Mouse (Mus musculus) MEL (cell line): Measurements from ENCODE around the gene Gm26920. TPM values are rescaled to one million over a fixed set of nuclear protein-coding genes. Genes with fewer than 3 reads are reported as not detected.

Source experiments
- DNase-seq: peaks from one replicate; pipeline ENCODE4 v3.0.0; 2011; ENCODE audit warnings: low read depth, low spot score
- H3K27ac ChIP-seq: 2 replicates; pipeline ENCODE4 v1.5.1; 2012; ENCODE audit warnings: low read depth, mild to moderate bottlenecking, control low read depth, low read length, moderate library complexity; ENCODE audit not compliant: control insufficient read depth
- H3K27me3 ChIP-seq, 2 experiments: fragments of 150-350 bp in 1 of 2; sonication (generic) in 1 of 2; 2 replicates each; pipeline ENCODE4 v1.6.1; 2012; ENCODE audit warnings: low read length in 2 of 2, mild to moderate bottlenecking in 2 of 2, improper control_type of control experiment in 1 of 2, moderate library complexity in 1 of 2; ENCODE audit not compliant: insufficient read depth in 2 of 2, control insufficient read depth in 1 of 2
- H3K36me3 ChIP-seq, 2 experiments: 2 replicates each; pipeline ENCODE4 v1.6.1; 2012 to 2014; ENCODE audit warnings: low read length in 2 of 2, improper control_type of control experiment in 1 of 2, inconsistent platforms in 1 of 2, mild to moderate bottlenecking in 1 of 2; ENCODE audit not compliant: insufficient read depth in 2 of 2, control insufficient read depth in 1 of 2
- H3K4me1 ChIP-seq, 2 experiments: fragments of 150-350 bp in 1 of 2; sonication (generic) in 1 of 2; 2 replicates each; pipeline ENCODE4 v1.6.1; 2012; ENCODE audit warnings: low read length in 2 of 2, improper control_type of control experiment in 1 of 2, mild to moderate bottlenecking in 1 of 2; ENCODE audit not compliant: insufficient read depth in 2 of 2, control insufficient read depth in 1 of 2
- H3K4me3 ChIP-seq, 2 experiments: fragments of 150-350 bp in 1 of 2; sonication (generic) in 1 of 2; 2 replicates each; pipeline ENCODE4 v1.5.1; 2012; ENCODE audit warnings: low read depth in 2 of 2, low read length in 2 of 2, mild to moderate bottlenecking in 2 of 2, moderate library complexity in 2 of 2, control low read depth in 1 of 2, improper control_type of control experiment in 1 of 2; ENCODE audit not compliant: control insufficient read depth in 1 of 2, insufficient read depth in 1 of 2
- H3K79me2 ChIP-seq: 2 replicates; pipeline ENCODE4 v1.6.1; 2012; ENCODE audit warnings: mild to moderate bottlenecking, low read length, moderate library complexity; ENCODE audit not compliant: control insufficient read depth, poor library complexity, insufficient read depth
- H3K9ac ChIP-seq: 2 replicates; pipeline ENCODE4 v1.6.1; 2012; ENCODE audit warnings: low read depth, mild to moderate bottlenecking, control low read depth, low read length, moderate library complexity; ENCODE audit not compliant: control insufficient read depth, poor library complexity, severe bottlenecking
- H3K9me3 ChIP-seq: fragments of 150-350 bp; sonication (generic); replicated peaks from 2 replicates; pipeline ENCODE4 v1.6.1; 2012; ENCODE audit warnings: mild to moderate bottlenecking, low read length, improper control_type of control experiment, moderate library complexity; ENCODE audit not compliant: insufficient read depth
- BHLHE40 ChIP-seq: IDR thresholded peaks from 2 replicates; pipeline ENCODE4 v1.6.1; 2012; ENCODE audit warnings: low read depth, mild to moderate bottlenecking, inconsistent platforms, low read length, improper control_type of control experiment, borderline replicate concordance
- CTCF ChIP-seq, 3 experiments: IDR thresholded peaks in 2 of 3; conservative IDR thresholded peaks in 1 of 3; 2 replicates each; pipeline ENCODE4 v1.5.1; 2011 to 2012; ENCODE audit warnings: low read length in 3 of 3, low read depth in 2 of 3, mild to moderate bottlenecking in 2 of 3, improper control_type of control experiment in 1 of 3, inconsistent platforms in 1 of 3, mixed read lengths in 1 of 3, moderate library complexity in 1 of 3; ENCODE audit not compliant: control insufficient read depth in 1 of 3, insufficient read depth in 1 of 3, poor library complexity in 1 of 3, severe bottlenecking in 1 of 3
- ELF1 ChIP-seq: IDR thresholded peaks from 2 replicates; pipeline ENCODE4 v1.6.1; 2014; ENCODE audit warnings: low read depth, mild to moderate bottlenecking, inconsistent platforms, low read length, improper control_type of control experiment, moderate library complexity
- ETS1 ChIP-seq: IDR thresholded peaks from 2 replicates; pipeline ENCODE4 v1.6.1; 2012; ENCODE audit warnings: low read depth, mild to moderate bottlenecking, inconsistent platforms, low read length, improper control_type of control experiment, moderate library complexity
- GABPA ChIP-seq: IDR thresholded peaks from 2 replicates; pipeline ENCODE4 v1.6.1; 2012; ENCODE audit warnings: low read depth, mild to moderate bottlenecking, inconsistent platforms, low read length, improper control_type of control experiment, moderate library complexity
- GATA1 ChIP-seq: IDR thresholded peaks from 2 replicates; pipeline ENCODE4 v1.6.1; 2011; ENCODE audit warnings: low read depth, low read length, improper control_type of control experiment
- HCFC1 ChIP-seq: IDR thresholded peaks from 2 replicates; pipeline ENCODE4 v1.6.1; 2012; ENCODE audit warnings: low read depth, mild to moderate bottlenecking, inconsistent platforms, low read length, improper control_type of control experiment, moderate library complexity
- JUND ChIP-seq: IDR thresholded peaks from 2 replicates; pipeline ENCODE4 v1.6.1; 2011; ENCODE audit warnings: low read depth, mild to moderate bottlenecking, improper control_type of control experiment, low read length
- KAT2A ChIP-seq: conservative IDR thresholded peaks from 2 replicates; pipeline ENCODE4 v1.6.1; 2012; ENCODE audit warnings: low read depth, low read length, improper control_type of control experiment, inconsistent platforms
- MAFK ChIP-seq: IDR thresholded peaks from 2 replicates; pipeline ENCODE4 v1.6.1; 2011; ENCODE audit warnings: low read depth, mild to moderate bottlenecking, low read length, improper control_type of control experiment, borderline replicate concordance
- MAX ChIP-seq: IDR thresholded peaks from 2 replicates; pipeline ENCODE4 v1.6.1; 2011; ENCODE audit warnings: low read length, improper control_type of control experiment
- MXI1 ChIP-seq: IDR thresholded peaks from 2 replicates; pipeline ENCODE4 v1.6.1; 2011; ENCODE audit warnings: mild to moderate bottlenecking, low read depth, low read length, improper control_type of control experiment
- MYB ChIP-seq: IDR thresholded peaks from 2 replicates; pipeline ENCODE4 v1.6.1; 2011; ENCODE audit warnings: mild to moderate bottlenecking, low read depth, low read length, improper control_type of control experiment
- MYC ChIP-seq: IDR thresholded peaks from 2 replicates; pipeline ENCODE4 v1.6.1; 2011; ENCODE audit warnings: low read depth, mild to moderate bottlenecking, low read length, improper control_type of control experiment, moderate library complexity
- NELFE ChIP-seq: IDR thresholded peaks from 2 replicates; pipeline ENCODE4 v1.6.1; 2011; ENCODE audit warnings: low read depth, low read length, improper control_type of control experiment
- POLR2A ChIP-seq, 2 experiments: IDR thresholded peaks; 2 replicates each; pipeline ENCODE4 v1.6.1; 2011 to 2012; ENCODE audit warnings: low read length in 2 of 2, mild to moderate bottlenecking in 2 of 2, control low read depth in 1 of 2, improper control_type of control experiment in 1 of 2, low read depth in 1 of 2, moderate library complexity in 1 of 2; ENCODE audit not compliant: control insufficient read depth in 1 of 2, insufficient read depth in 1 of 2, poor library complexity in 1 of 2
- POLR2AphosphoS2 ChIP-seq: IDR thresholded peaks from 2 replicates; pipeline ENCODE4 v1.6.1; 2011; ENCODE audit warnings: low read length, improper control_type of control experiment
- POLR2AphosphoS5 ChIP-seq: IDR thresholded peaks from 2 replicates; pipeline ENCODE4 v1.6.1; 2012; ENCODE audit warnings: low read depth, borderline replicate concordance, mild to moderate bottlenecking, inconsistent platforms, low read length, moderate library complexity, mixed read lengths
- RAD21 ChIP-seq: IDR thresholded peaks from 2 replicates; pipeline ENCODE4 v1.6.1; 2011; ENCODE audit warnings: mild to moderate bottlenecking, low read depth, low read length, improper control_type of control experiment
- RCOR1 ChIP-seq: IDR thresholded peaks from 2 replicates; pipeline ENCODE4 v1.6.1; 2012; ENCODE audit warnings: low read depth, mild to moderate bottlenecking, inconsistent platforms, low read length, improper control_type of control experiment
- SIN3A ChIP-seq: IDR thresholded peaks from 2 replicates; pipeline ENCODE4 v1.6.1; 2012; ENCODE audit warnings: low read length, improper control_type of control experiment, inconsistent platforms
- SMC3 ChIP-seq: IDR thresholded peaks from 2 replicates; pipeline ENCODE4 v1.6.1; 2011; ENCODE audit warnings: low read depth, low read length, improper control_type of control experiment
- TAL1 ChIP-seq: IDR thresholded peaks from 2 replicates; pipeline ENCODE4 v1.6.1; 2012; ENCODE audit warnings: mild to moderate bottlenecking, inconsistent platforms, low read length, moderate library complexity, mixed read lengths
- TCF12 ChIP-seq: IDR thresholded peaks from 2 replicates; pipeline ENCODE4 v1.6.1; 2014; ENCODE audit warnings: low read depth, mild to moderate bottlenecking, inconsistent platforms, low read length, improper control_type of control experiment, moderate library complexity
- UBTF ChIP-seq: IDR thresholded peaks from 2 replicates; pipeline ENCODE4 v1.6.1; 2012; ENCODE audit warnings: low read depth, mild to moderate bottlenecking, inconsistent platforms, low read length, improper control_type of control experiment, moderate library complexity, borderline replicate concordance; ENCODE audit not compliant: insufficient read depth
- USF1 ChIP-seq: IDR thresholded peaks from 2 replicates; pipeline ENCODE4 v1.6.1; 2014; ENCODE audit warnings: low read depth, mild to moderate bottlenecking, inconsistent platforms, low read length, improper control_type of control experiment, moderate library complexity
- ZKSCAN1 ChIP-seq: IDR thresholded peaks from 2 replicates; pipeline ENCODE4 v1.6.1; 2012; ENCODE audit warnings: low read depth, mild to moderate bottlenecking, inconsistent platforms, low read length, improper control_type of control experiment, moderate library complexity
- ZMIZ1 ChIP-seq: IDR thresholded peaks from 2 replicates; pipeline ENCODE4 v1.6.1; 2012; ENCODE audit warnings: low read depth, mild to moderate bottlenecking, inconsistent platforms, low read length, improper control_type of control experiment, moderate library complexity
- ZNF384 ChIP-seq: IDR thresholded peaks from 2 replicates; pipeline ENCODE4 v1.6.1; 2012; ENCODE audit warnings: low read depth, mild to moderate bottlenecking, inconsistent platforms, low read length, improper control_type of control experiment
- polyA plus RNA-seq, 2 experiments: library from polyadenylated mRNA; stranded (reverse) in 1 of 2; unstranded in 1 of 2; fragments of >175 nt in 1 of 2; fragments of >200 nt in 1 of 2; gene quantifications; 2 replicates each; pipeline versions ENCODE4 v1.2.1 to v1.2.4; 2012; ENCODE audit warnings: low replicate concordance in 2 of 2, low read depth in 1 of 2; ENCODE audit not compliant: insufficient read length in 2 of 2, insufficient read depth in 1 of 2, missing spikeins in 1 of 2
- total RNA-seq: library from RNA; depleted of rRNA; stranded (reverse); fragments of 300-350 nt; gene quantifications from 2 replicates; pipeline ENCODE4 v1.2.3, GENCODE M21; 2012

Gm26920 gene
- total and polyA plus RNA-seq, 3 experiments = 0.62 TPM; not detected in 2

DNA sequence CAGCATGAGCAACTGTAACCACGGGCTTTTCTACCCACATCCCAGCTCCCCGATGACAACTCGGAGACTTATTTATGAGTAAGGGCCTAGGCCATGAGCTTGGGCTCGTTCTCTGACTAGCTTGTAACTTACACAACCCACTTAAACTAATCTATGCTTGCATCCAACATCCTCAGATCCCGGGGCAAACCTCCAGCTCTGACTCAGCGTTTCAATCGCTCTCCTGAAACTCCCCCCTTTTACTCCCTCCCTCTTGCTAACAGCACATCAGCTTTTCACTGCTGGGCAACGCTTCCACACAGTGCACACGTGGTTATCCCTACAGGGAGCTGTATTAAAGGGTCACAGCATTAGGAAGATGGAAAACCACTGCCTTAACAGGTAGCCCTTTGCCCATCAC, 3.7 kb downstream of the Gm26920 start:
- no peaks in the 10 kb centered on the region for H3K27me3 ChIP-seq
- H3K36me3 ChIP-seq = peaks cover 1 to 2% of the 10 kb centered on the region in 2 experiments; a peak in 1 of 4 replicates
- no peak for TF ChIP-seq JUND
- no peak for TF ChIP-seq POLR2AphosphoS2
- TF ChIP-seq SMC3 = no peak
- TF ChIP-seq RAD21 = no peak
- no peak for TF ChIP-seq GABPA
- TF ChIP-seq CTCF (IDR thresholded peaks at IDR 0.05 in 2 of 3, conservative IDR thresholded peaks at IDR 0.05 in 1 of 3; ENCODE audit: control insufficient read depth in 1 of 3, insufficient read depth in 1 of 3, low read depth in 2 of 3, low read length in 3 of 3, poor library complexity in 1 of 3, severe bottlenecking in 1 of 3) = no peak
- TF ChIP-seq TAL1 = no peak
- H3K4me3 ChIP-seq = no peak overlapping the region
- DNase-seq = no peak
- H3K27ac ChIP-seq = no peak overlapping the region
- H3K4me1 ChIP-seq = peaks cover 0 to 8% of the 10 kb centered on the region in 2 experiments; a peak in 3 of 4 replicates
- no peak overlapping the region for H3K9ac ChIP-seq
- peaks cover 7% of the 10 kb centered on the region for H3K79me2 ChIP-seq
- no peaks in the 10 kb centered on the region for H3K9me3 ChIP-seq

DNA sequence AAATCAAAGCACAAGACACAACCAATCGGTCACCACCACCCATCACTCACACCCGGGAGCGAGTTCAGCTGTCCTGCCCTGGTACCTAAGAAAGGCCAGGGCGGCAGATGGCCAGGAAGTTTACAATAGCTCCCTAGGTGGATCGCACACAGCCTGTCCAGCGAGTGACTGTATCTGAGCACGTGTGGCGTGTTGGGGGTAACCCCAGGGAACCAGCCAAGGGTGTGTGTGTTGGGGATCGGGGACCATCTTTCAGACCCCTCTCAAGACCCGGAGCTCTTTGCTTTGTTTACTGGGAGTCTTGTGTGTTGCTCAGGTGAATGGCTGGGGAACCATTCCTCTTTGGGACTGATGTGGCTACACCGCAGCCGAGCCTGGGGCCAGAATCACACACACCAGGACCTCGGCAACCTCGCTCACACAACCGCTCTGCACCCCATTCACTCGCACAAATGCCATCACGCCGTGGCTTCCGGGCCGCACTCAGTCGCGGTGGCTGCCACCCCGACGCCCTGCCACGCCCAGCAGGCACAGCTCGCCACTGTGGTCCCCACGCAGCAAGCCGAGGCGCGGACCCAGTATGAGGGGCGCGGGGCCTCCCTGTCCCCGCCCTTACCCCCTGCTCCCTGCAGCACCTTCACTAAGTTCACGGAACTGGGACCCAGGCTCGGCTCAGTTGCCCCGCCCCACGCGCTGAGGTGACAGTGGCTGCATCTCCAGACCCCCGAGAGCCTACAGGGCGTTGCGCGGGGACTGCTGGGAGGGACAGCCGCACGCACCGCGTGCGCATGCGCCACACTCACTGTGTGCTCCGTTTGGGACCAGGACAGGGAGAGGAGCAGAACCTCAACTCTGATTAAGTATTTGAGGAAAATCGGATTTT, 17.8 kb downstream of the Gm26920 start, which contains the start of gene Zfp82:
Gene Zfp82 (minus strand): TSS at position 755 of the 883 bp plus-strand sequence.
- H3K79me2 ChIP-seq = no peaks in the 10 kb centered on the region; the same call in 1 of the 2 replicates
- H3K9ac ChIP-seq = peak within 1 kb of the TSS; percentile 57
- H3K36me3 ChIP-seq = no peaks in the 10 kb centered on the region
- peak; percentile 95 for DNase-seq
- no peaks in the 10 kb centered on the region for H3K4me1 ChIP-seq
- H3K27me3 ChIP-seq = no peaks in the 10 kb centered on the region
- H3K27ac ChIP-seq = peak within 1 kb of the TSS; percentile 3; the same call in 1 of the 2 replicates
- H3K4me3 ChIP-seq = peak within 1 kb of the TSS; percentile 70 to 88
- H3K9me3 ChIP-seq = no peaks in the 10 kb centered on the region
- TF ChIP-seq SMC3 (no peak; the same call in 1 of the 2 replicates), HCFC1 (peak; percentile 72), RCOR1 (no peak), ETS1 (no peak), ZMIZ1 (peak; percentile 75), GABPA (no peak), BHLHE40 (no peak), UBTF (no peak), RAD21 (no peak), GATA1 (no peak), POLR2AphosphoS5 (no peak), MYC (peak; percentile 52; the same call in 1 of the 2 replicates), POLR2A (IDR thresholded peaks at IDR 0.05; ENCODE audit: control insufficient read depth in 1 of 2, insufficient read depth in 1 of 2, low read depth in 1 of 2, low read length in 2 of 2, poor library complexity in 1 of 2) (peak; percentile 42 to 75), SIN3A (peak; percentile 48), MYB (no peak), ELF1 (peak; percentile 28; the same call in 1 of the 2 replicates), ZKSCAN1 (no peak), NELFE (peak; percentile 76), ZNF384 (no peak), TCF12 (no peak), MXI1 (peak; percentile 70), TAL1 (no peak), JUND (no peak), KAT2A (no peak), MAFK (no peak), USF1 (no peak), CTCF (IDR thresholded peaks at IDR 0.05 in 2 of 3, conservative IDR thresholded peaks at IDR 0.05 in 1 of 3; ENCODE audit: control insufficient read depth in 1 of 3, insufficient read depth in 1 of 3, low read depth in 2 of 3, low read length in 3 of 3, poor library complexity in 1 of 3, severe bottlenecking in 1 of 3) (no peak), MAX (peak; percentile 25; the same call in 1 of the 2 replicates)
